Comparison of ENCODE assay signal across 8 mouse cellular contexts in the genomic region with DNA sequence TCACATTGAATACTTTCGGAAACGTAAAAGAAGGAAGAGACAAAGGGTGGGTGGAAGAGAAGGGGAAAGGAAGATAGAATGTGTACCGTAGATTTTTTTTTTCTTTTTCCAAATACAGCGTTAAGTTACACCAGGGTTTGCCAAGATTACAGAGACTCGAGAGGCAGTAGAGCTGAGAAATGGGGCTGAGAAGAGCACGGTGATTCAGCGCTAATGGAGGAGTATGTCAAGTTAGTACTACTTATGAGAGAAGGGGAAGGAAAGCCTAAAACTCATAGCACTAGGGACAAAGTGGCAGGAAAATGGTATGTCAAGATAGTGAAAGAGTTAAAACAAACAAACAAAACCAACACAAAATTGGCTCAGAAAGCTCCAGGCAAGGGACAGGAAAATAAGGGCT. TPM values are rescaled to one million over a fixed set of nuclear protein-coding genes. Genes with fewer than 3 reads are reported as not detected.
DNase-seq lines count a peak whose midpoint lies in the region; ATAC-seq and TF ChIP-seq lines count a peak whose summit lies in the region.

No protein-coding gene starts in this region.

- ATAC-seq in kidney, embryonic 15.5 days (replicated peaks; ENCODE audit: low FRiP score), result peak; percentile 37; the same call in 1 of the 2 replicates
- peak; percentile 28 for ATAC-seq in hindbrain, embryonic 11.5 days (ENCODE audit: low FRiP score)
- 0 out of 2 replicates have a peak, but pooled peaks have one; percentile 42 for ATAC-seq in megakaryocyte-erythroid progenitor cell, adult 5-6 weeks (replicated peaks; ENCODE audit: low FRiP score, low TSS enrichment, poor library complexity, severe bottlenecking)

- H3K4me1 ChIP-seq in kidney, embryonic 15.5 days, result peaks cover 11% of the 10 kb centered on the region
- no peaks in the 10 kb centered on the region; the same call in 1 of the 2 replicates for H3K4me1 ChIP-seq in bone marrow, adult 2 months (ENCODE audit: control insufficient read depth, insufficient read depth, low read length)
- H3K4me1 ChIP-seq in hindbrain, embryonic 11.5 days (replicated peaks; ENCODE audit: control insufficient read depth, insufficient read depth, low read length), result no peaks in the 10 kb centered on the region

- H3K9me3 ChIP-seq in kidney, embryonic 15.5 days (replicated peaks), result no peaks in the 10 kb centered on the region
- no peaks in the 10 kb centered on the region for H3K9me3 ChIP-seq in hindbrain, embryonic 11.5 days (ENCODE audit: control insufficient read depth, low read length)

- H3K9ac ChIP-seq in kidney, embryonic 15.5 days, result peak overlapping the region; percentile 31; the same call in 1 of the 2 replicates
- H3K9ac ChIP-seq in hindbrain, embryonic 11.5 days (ENCODE audit: low read depth, low read length), result 0 out of 2 replicates have a peak overlapping the region, but pooled peaks have one; percentile 25

- no peak for TF ChIP-seq POLR2A in bone marrow, adult 2 months (IDR thresholded peaks at IDR 0.05; ENCODE audit: borderline replicate concordance, control insufficient read depth, low read depth, low read length)

- H3K36me3 ChIP-seq in kidney, embryonic 15.5 days, result peaks cover 15% of the 10 kb centered on the region
- no peaks in the 10 kb centered on the region for H3K36me3 ChIP-seq in hindbrain, embryonic 11.5 days (ENCODE audit: control insufficient read depth, insufficient read depth, low read length)

- H3K27me3 ChIP-seq in kidney, embryonic 15.5 days, result no peaks in the 10 kb centered on the region
- H3K27me3 ChIP-seq in hindbrain, embryonic 11.5 days (ENCODE audit: control insufficient read depth, insufficient read depth, low read length), result no peaks in the 10 kb centered on the region

- TF ChIP-seq CTCF in bone marrow, adult 2 months (IDR thresholded peaks at IDR 0.05; ENCODE audit: control insufficient read depth, insufficient read depth, low read length), result no peak

- 20% methylated on average over 7 of the region's 7 CpGs for WGBS in kidney, embryonic 15.5 days
- 6% methylated on average over 7 of the region's 7 CpGs for WGBS in bone marrow, adult 2 months
- 19% methylated on average over 7 of the region's 7 CpGs for WGBS in hindbrain, embryonic 11.5 days

- DNase-seq in kidney, adult 18-20 months, result no peak
- DNase-seq in hindbrain, embryonic 11.5 days (ENCODE audit: low spot score), result no peak
- no peak for DNase-seq in spleen, postnatal 4 days (ENCODE audit: low spot score in 2 of 2)
- no peak for DNase-seq in cerebellum, postnatal 25 days
- DNase-seq in gastrocnemius, adult 18-20 months (ENCODE audit: low spot score), result no peak

- H3K4me3 ChIP-seq in kidney, embryonic 15.5 days (replicated peaks), result peak overlapping the region; percentile 92
- peak overlapping the region; percentile 79 for H3K4me3 ChIP-seq in bone marrow, adult 2 months (replicated peaks; ENCODE audit: control insufficient read depth, low read depth, low read length)
- H3K4me3 ChIP-seq in hindbrain, embryonic 11.5 days (ENCODE audit: low read depth, low read length), result peak overlapping the region; percentile 80

- no peak overlapping the region for H3K27ac ChIP-seq in kidney, embryonic 15.5 days
- H3K27ac ChIP-seq in bone marrow, adult 2 months (ENCODE audit: control insufficient read depth, insufficient read depth, low read depth, low read length, poor library complexity), result no peak overlapping the region
- H3K27ac ChIP-seq in hindbrain, embryonic 11.5 days (ENCODE audit: low read depth, low read length), result no peak overlapping the region

- H3K4me2 ChIP-seq in kidney, embryonic 15.5 days, result peak overlapping the region; percentile 88
- H3K4me2 ChIP-seq in hindbrain, embryonic 11.5 days (replicated peaks; ENCODE audit: low read depth, low read length), result peak overlapping the region; percentile 72

RNA-seq across cellular contexts. Expression of a gene that starts 0.5 kb away (rescaled TPM):
- 52.2 and 52.3 TPM in 2 replicates for polyA plus RNA-seq in kidney, embryonic 15.5 days (2015; fragmentation: Nextera tagmentation; extraction: Ambion mirVana)
- 7.4 and 11.7 TPM in 2 replicates for polyA plus RNA-seq in bone marrow, adult 2 months (2011; ENCODE audit: insufficient read depth, insufficient read length, low replicate concordance, missing spikeins)
- 67.0 and 68.2 TPM in 2 replicates for polyA plus RNA-seq in hindbrain, embryonic 11.5 days (2014; fragmentation: Nextera tagmentation; extraction: Ambion mirVana)
- 40.3 and 64.8 TPM in 2 replicates for total RNA-seq in megakaryocyte-erythroid progenitor cell, adult 5-6 weeks (2014; fragmentation: Nextera tagmentation)
- total RNA-seq in megakaryocyte-erythroid progenitor cell, adult 5-6 weeks (2017), result 36.1 and 46.6 TPM in 2 replicates
- total RNA-seq in gastrocnemius, adult 18-20 months (2021), result 10 to 100 TPM; 39.2 to 41.0 TPM

RNA-seq across cellular contexts. Expression of a gene that starts 46.4 kb away (rescaled TPM):
- 3.1 TPM in 2 replicates for polyA plus RNA-seq in kidney, embryonic 15.5 days (2015; fragmentation: Nextera tagmentation; extraction: Ambion mirVana)
- 0.42 TPM in 1 of 2 replicates, not detected in the other for polyA plus RNA-seq in bone marrow, adult 2 months (2011; ENCODE audit: insufficient read depth, insufficient read length, low replicate concordance, missing spikeins)
- polyA plus RNA-seq in hindbrain, embryonic 11.5 days (2014; fragmentation: Nextera tagmentation; extraction: Ambion mirVana), result 8.2 and 10.6 TPM in 2 replicates
- total RNA-seq in megakaryocyte-erythroid progenitor cell, adult 5-6 weeks (2014; fragmentation: Nextera tagmentation), result not detected in 2 replicates
- not detected in 2 replicates for total RNA-seq in megakaryocyte-erythroid progenitor cell, adult 5-6 weeks (2017)
- total RNA-seq in gastrocnemius, adult 18-20 months (2021), result under 1 TPM; 0.09 to 0.31 TPM
